Mouse (Mus musculus) spleen, adult 2 months (tissue): Measurements from ENCODE around the gene Bcdin3d. TPM values are rescaled to one million over a fixed set of nuclear protein-coding genes. Genes with fewer than 3 reads are reported as not detected.

Source experiments
- DNase-seq, 2 experiments: peaks; one replicate each; pipeline versions ENCODE4 v3.0.0 to v3.0.0-alpha.2; 2012 to 2021; ENCODE audit warnings: low spot score in 2 of 2, low read depth in 1 of 2
- H3K27ac ChIP-seq: fragments of 200-500 bp; 2 replicates; pipeline ENCODE4 v1.5.1; 2012; ENCODE audit warnings: low read length, inconsistent platforms; ENCODE audit not compliant: insufficient read depth
- H3K27me3 ChIP-seq: fragments of 200-500 bp; 2 replicates; pipeline ENCODE4 v1.6.1; 2012; ENCODE audit warnings: mild to moderate bottlenecking, moderate library complexity, low read length, inconsistent platforms; ENCODE audit not compliant: control insufficient read depth, insufficient read depth
- H3K36me3 ChIP-seq: fragments of 200-500 bp; 2 replicates; pipeline ENCODE4 v1.6.1; 2012; ENCODE audit warnings: mild to moderate bottlenecking, low read length, inconsistent platforms; ENCODE audit not compliant: control insufficient read depth, insufficient read depth
- H3K4me1 ChIP-seq: fragments of 200-500 bp; 2 replicates; pipeline ENCODE4 v1.6.1; 2011; ENCODE audit warnings: inconsistent platforms; ENCODE audit not compliant: control insufficient read depth, insufficient read depth, insufficient read length
- H3K4me3 ChIP-seq: fragments of 200-500 bp; 2 replicates; pipeline ENCODE4 v1.5.1; 2011; ENCODE audit warnings: mild to moderate bottlenecking, inconsistent platforms; ENCODE audit not compliant: insufficient read depth, insufficient read length; ENCODE audit errors: extremely low read depth
- CTCF ChIP-seq: fragments of 200-500 bp; IDR thresholded peaks from 2 replicates; pipeline ENCODE4 v1.5.1; 2011; ENCODE audit warnings: mild to moderate bottlenecking, inconsistent platforms; ENCODE audit not compliant: insufficient read depth, insufficient read length, insufficient replicate concordance; ENCODE audit errors: extremely low read depth
- POLR2A ChIP-seq: fragments of 200-500 bp; IDR thresholded peaks from 2 replicates; pipeline ENCODE4 v1.6.1; 2011; ENCODE audit warnings: low read depth, low read length, inconsistent platforms
- WGBS: fragments of 180-500 bp; shearing (Covaris S2); methylation state at CpG from one replicate; pipeline ENCODE4 v1.1.7; 2018; 5-methylcytosine and 5-hydroxymethylcytosine counted together
- polyA plus RNA-seq: library from polyadenylated mRNA; depleted of rRNA; stranded (reverse); fragments of >200 nt; gene quantifications from 2 replicates; pipeline ENCODE4 v1.2.3, GENCODE M21; 2012; rRNA removed

Gene Bcdin3d
- polyA plus RNA-seq, 1 experiment, result 5.1 TPM

DNA sequence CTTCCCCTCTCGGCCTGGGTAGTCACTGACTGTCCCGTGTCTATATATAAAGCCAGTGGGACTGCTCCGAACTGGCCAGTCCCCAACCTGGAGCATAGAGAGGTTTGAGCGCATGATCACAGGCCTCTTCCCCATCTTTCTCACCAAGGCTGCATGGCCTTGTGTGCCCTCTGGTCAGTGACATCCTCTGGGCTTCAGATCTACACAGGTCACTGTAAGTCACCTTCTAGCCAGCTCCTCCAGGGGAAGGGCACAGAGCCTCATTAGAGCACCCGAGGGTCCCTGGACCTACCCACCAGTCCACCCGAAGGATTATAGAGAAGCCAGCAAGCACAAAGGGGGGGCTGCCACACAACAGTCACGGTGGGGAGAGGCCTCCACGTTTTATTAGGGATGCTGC, 52.9 kb downstream of the Bcdin3d start:
- TF ChIP-seq CTCF (no peak), POLR2A (no peak)
- Histone ChIP-seq H3K4me1 (peaks cover 4% of the 10 kb centered on the region; the same call in 1 of the 2 replicates), H3K27ac (no peak overlapping the region), H3K4me3 (no peak overlapping the region), H3K27me3 (no peaks in the 10 kb centered on the region), H3K36me3 (no peaks in the 10 kb centered on the region)
- 89% methylated on average over 8 of the region's 8 CpGs for WGBS
- DNase-seq, result no peak

DNA sequence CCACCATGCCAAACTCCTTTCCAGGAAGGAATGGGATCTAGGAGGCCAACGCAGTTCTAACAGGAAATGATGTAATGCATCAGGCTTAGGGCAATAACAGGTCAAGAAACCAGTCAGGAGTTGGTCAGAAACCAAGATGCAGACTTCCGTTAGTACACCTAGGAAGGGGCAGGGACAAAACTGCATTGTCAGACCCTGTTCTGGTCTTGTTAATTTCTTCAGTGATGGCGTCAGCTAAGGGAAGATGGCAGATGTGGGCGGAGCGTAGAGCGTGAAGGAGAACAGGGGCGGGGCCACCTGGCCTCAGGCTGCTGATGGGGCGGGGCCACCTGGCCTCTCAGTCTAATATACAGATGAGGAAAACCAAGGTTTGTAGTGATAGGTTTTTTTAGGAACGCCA, 53.4 kb downstream of the Bcdin3d start:
- no peaks in the 10 kb centered on the region for H3K27me3 ChIP-seq
- WGBS, result 64% methylated on average over 9 of the region's 9 CpGs
- TF ChIP-seq POLR2A, result no peak
- no peak for TF ChIP-seq CTCF
- H3K27ac ChIP-seq, result no peak overlapping the region
- no peaks in the 10 kb centered on the region for H3K36me3 ChIP-seq
- peaks cover 4% of the 10 kb centered on the region; the same call in 1 of the 2 replicates for H3K4me1 ChIP-seq
- DNase-seq, result no peak
- H3K4me3 ChIP-seq, result no peak overlapping the region

DNA sequence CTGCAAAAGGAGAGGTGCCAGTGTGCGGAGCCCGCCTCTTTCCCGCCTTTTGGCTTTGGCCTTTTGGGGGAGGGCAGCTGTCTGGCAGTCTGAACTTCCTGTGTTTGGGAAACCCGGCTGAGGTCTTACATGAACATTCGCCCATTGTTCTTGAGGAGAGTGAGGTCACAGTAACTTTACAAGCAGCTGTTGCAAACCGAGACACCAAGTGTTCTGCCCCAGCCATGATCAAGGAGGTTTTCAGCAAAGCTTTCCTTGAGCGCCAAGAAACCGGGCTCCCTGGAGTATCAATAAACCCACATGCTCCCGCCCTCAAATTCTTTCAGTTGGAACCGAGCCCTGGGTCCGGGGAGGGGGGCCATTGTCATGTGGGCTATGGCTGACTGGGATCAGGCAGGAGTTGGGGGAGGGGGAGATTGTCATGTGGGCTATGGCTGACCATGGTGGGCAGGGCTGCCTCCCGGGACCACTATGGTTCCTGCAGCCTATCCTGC, 54.0 kb downstream of the Bcdin3d start:
- Histone ChIP-seq H3K27me3 (no peaks in the 10 kb centered on the region), H3K36me3 (no peaks in the 10 kb centered on the region), H3K27ac (no peak overlapping the region), H3K4me3 (no peak overlapping the region), H3K4me1 (peaks cover 4% of the 10 kb centered on the region; the same call in 1 of the 2 replicates)
- DNase-seq, result no peak
- 4% methylated on average over 12 of the region's 12 CpGs for WGBS
- no peak for TF ChIP-seq CTCF
- no peak for TF ChIP-seq POLR2A

DNA sequence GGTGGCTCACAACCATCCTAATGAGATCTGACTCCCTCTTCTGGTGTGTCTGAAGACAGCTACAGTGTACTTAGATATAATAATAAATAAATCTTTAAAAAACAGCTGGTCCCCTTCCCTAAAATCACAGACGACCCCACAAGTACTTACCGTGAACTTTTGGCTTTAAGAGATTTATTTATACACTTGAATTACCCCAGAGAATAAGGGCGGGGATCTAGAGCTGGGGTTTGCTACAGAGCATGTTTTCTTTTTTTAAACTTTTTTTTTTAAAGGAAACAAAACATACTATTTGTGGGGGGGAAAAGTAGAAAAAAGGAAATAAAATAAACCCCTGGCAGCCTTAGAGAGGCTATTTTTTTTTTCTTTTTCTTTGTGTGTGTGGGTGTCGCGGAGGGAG, 54.4 kb downstream of the Bcdin3d start:
- 7% methylated on average over 5 of the region's 5 CpGs for WGBS
- TF ChIP-seq POLR2A (no peak), CTCF (no peak)
- H3K4me3 ChIP-seq, result no peak overlapping the region

More for the DNA sequence above, 54.4 kb downstream of the Bcdin3d start:
- no peak overlapping the region for H3K27ac ChIP-seq
- no peaks in the 10 kb centered on the region for H3K27me3 ChIP-seq
- H3K36me3 ChIP-seq, result no peaks in the 10 kb centered on the region
- no peak for DNase-seq
- H3K4me1 ChIP-seq, result peaks cover 4% of the 10 kb centered on the region; the same call in 1 of the 2 replicates

Other genes with a start within 250 kb of the Bcdin3d start
- 3.5 and 3.7 TPM in 2 replicates for gene Kcnh3, start 249.9 kb downstream of the Bcdin3d start, polyA plus RNA-seq
- 48.5 and 63.1 TPM in 2 replicates for gene Mcrs1, start 222.8 kb downstream of the Bcdin3d start, polyA plus RNA-seq
- gene Prpf40b, start 179.6 kb downstream of the Bcdin3d start, polyA plus RNA-seq, result 27.1 and 31.4 TPM in 2 replicates
- gene Fam186b, start 178.8 kb downstream of the Bcdin3d start, polyA plus RNA-seq, result 0.02 and 0.05 TPM in 2 replicates
- 25.6 and 30.8 TPM in 2 replicates for gene Fmnl3, start 104.2 kb downstream of the Bcdin3d start, polyA plus RNA-seq
- 434 and 466 TPM in 2 replicates for gene Tmbim6, start 81.8 kb downstream of the Bcdin3d start, polyA plus RNA-seq
- gene Nckap5l, start 17.0 kb downstream of the Bcdin3d start, polyA plus RNA-seq, result 10.9 and 11.5 TPM in 2 replicates
- 0.06 TPM in 1 of 2 replicates, not detected in the other for gene Faim2, start 53.4 kb upstream of the Bcdin3d start, polyA plus RNA-seq
- gene Aqp2, start 104.3 kb upstream of the Bcdin3d start, polyA plus RNA-seq, result 0.05 and 0.08 TPM in 2 replicates
- gene Aqp5, start 116.1 kb upstream of the Bcdin3d start, polyA plus RNA-seq, result 0.27 and 0.74 TPM in 2 replicates
- not detected in 2 replicates for gene Aqp6, start 126.7 kb upstream of the Bcdin3d start, polyA plus RNA-seq
- 12.7 and 15.7 TPM in 2 replicates for gene Racgap1, start 176.9 kb upstream of the Bcdin3d start, polyA plus RNA-seq
- gene Asic1, start 195.6 kb upstream of the Bcdin3d start, polyA plus RNA-seq, result 1.3 and 2.0 TPM in 2 replicates
- 24.7 and 35.0 TPM in 2 replicates for gene Smarcd1, start 227.4 kb upstream of the Bcdin3d start, polyA plus RNA-seq
- gene Gm17349, start 230.8 kb upstream of the Bcdin3d start, polyA plus RNA-seq, result 0.80 and 1.0 TPM in 2 replicates
- gene Gpd1, start 242.8 kb upstream of the Bcdin3d start, polyA plus RNA-seq, result 5.3 and 8.5 TPM in 2 replicates